Mouse (Mus musculus): ENCODE data around the gene Mmp2.

Gene Mmp2

DNA sequence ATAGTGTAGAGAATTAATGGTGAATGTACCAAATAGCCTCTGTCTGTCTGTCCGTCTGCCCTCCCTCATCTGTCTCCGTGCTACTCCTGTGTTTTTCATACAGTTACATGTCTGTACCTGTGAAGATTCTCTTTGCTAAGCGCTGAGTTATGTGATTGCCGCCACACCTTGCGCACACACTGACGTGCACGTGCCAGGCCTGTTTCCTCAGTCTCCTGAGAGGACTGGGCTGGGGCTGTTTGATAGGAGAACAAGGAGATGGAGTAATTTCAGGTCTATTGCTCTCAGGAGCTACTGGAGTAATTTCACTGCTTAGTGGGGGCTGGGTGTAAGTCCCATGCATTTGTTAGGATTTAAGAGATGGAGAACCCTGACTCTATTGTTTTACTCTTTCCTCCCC is 68.0 kb downstream of the Mmp2 start:
- DNase-seq (ENCODE audit: low read depth, low spot score): no peak

- DNase-seq (ENCODE audit: low read depth, low spot score): no peak
Measured at GRCm38 (mm10) chr8:92896056-92896455, 69.0 kb downstream of the Mmp2 start.

- no peak for DNase-seq (ENCODE audit: low read depth, low spot score)
Measured at GRCm38 (mm10) chr8:92896611-92897010, 69.5 kb downstream of the Mmp2 start.

GRCm38 (mm10) chr8:92897794-92898193 is 70.7 kb downstream of the Mmp2 start:
- DNase-seq (ENCODE audit: low read depth, low spot score): no peak

DNA sequence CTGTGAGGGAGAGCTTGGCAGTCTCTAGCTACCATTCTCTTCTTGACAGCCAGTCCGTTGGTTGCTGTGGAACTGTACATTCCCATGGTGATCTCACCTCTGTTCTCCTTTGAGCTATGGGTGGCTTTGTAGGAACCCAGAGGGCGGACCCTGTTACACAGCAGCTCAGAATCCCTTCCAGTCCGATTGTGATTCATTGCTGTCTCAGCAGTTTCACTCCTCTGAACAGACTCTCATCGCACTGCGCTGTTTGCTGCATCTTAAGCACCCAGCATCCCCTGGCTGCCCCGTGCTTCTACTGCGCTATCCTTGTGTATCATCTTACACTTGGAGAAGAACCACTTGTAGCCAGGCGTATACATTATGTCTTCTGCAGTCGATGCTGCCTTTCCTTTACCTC is 72.5 kb downstream of the Mmp2 start:
- DNase-seq (ENCODE audit: low read depth, low spot score): no peak

- DNase-seq (ENCODE audit: low read depth, low spot score): no peak
Measured at GRCm38 (mm10) chr8:92901107-92901506, 74.0 kb downstream of the Mmp2 start, which contains the start of gene Capns2. TSS of gene Capns2 (plus strand) at chr8:92901407.

GRCm38 (mm10) chr8:92902981-92903380 is 75.9 kb downstream of the Mmp2 start:
- DNase-seq (ENCODE audit: low read depth, low spot score): no peak

Measured in mesoderm, embryonic 11.5 days (tissue).